Mouse (Mus musculus): ENCODE measurements around the gene Coa5. TPM values are rescaled to one million over a fixed set of nuclear protein-coding genes. Genes with fewer than 3 reads are reported as not detected.

The Coa5 gene
- polyA plus RNA-seq, 1 experiment, result 61.3 TPM

DNA sequence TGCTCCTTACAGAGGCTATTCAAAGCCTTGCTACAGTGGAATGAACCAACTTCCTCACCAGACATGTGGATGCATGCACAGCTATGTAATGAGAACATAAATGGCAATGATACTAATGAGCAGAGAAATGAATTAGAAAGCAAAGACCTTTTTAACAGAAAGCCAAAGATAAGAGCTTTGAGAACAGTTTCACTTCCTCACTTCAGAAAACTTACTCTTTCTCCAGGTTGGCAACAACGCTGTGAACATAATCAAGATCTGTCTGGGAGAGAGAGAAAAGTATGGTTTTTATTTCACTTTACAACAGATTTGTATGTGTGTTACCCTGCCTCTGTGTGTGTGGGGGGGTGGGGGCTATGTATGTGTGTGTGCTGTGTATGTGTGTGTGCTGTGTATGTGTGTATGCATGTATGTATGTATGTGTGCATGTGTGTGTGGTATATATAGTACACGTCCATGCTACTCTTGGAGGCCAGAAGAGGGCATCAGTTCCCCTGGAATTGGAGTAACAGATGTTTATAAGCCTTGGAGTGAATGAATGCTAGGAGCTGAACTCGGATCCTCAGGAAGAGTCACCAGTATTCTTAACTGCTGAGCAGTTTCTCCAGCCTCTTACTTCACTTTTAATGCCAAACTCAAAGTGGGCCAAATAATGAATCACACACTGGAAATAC is 36.6 kb upstream of the Coa5 start:
- Histone ChIP-seq H3K27ac (ENCODE audit: control insufficient read depth, insufficient read depth, low read length) (no peak overlapping the region), H3K4me3 (ENCODE audit: control insufficient read depth, insufficient read depth, low read length) (no peak overlapping the region), H3K27me3 (ENCODE audit: control insufficient read depth, insufficient read depth, low read length) (no peaks in the 10 kb centered on the region), H3K4me1 (replicated peaks; ENCODE audit: control insufficient read depth, insufficient read depth, low read length) (peaks cover 12% of the 10 kb centered on the region), H3K36me3 (ENCODE audit: control insufficient read depth, insufficient read depth, low read length) (peaks cover 21% of the 10 kb centered on the region)
- 83% methylated on average over 3 of the region's 3 CpGs for WGBS
- TF ChIP-seq POLR2A (IDR thresholded peaks at IDR 0.05; ENCODE audit: control insufficient read depth, extremely low read depth, insufficient read depth, low read length, poor library complexity) (no peak), CTCF (IDR thresholded peaks at IDR 0.05; ENCODE audit: borderline replicate concordance, control insufficient read depth, extremely low read depth, insufficient read depth, low read length, poor library complexity) (no peak)
- DNase-seq, result peak; percentile 10

DNA sequence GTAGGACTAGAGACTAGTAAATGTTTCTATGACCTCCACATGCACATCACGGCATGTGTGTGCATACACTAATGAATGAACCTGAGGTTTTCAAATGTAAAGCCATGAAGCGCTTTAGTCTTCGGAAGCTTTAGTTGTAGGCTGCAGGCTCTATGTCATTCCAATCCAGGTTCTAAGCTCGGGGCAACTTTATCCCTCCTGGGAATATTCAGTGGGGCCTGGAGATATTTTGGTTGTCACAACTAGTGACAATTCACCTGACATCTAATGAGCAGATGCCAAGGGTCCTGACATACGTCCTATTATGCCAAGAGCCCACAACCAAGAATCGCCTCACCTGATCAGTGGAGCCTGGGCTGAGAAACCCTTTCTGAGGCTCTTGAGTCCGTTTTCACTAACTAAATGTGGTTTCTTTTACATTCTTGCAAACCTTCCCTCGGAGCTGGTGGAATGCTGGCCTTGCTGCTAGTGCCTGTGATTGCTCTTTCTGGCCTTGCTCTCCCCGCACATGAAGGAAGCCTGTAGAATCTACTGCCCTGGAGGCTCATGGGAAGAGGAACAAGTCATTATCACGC is 35.1 kb upstream of the Coa5 start:
- H3K27me3 ChIP-seq (ENCODE audit: control insufficient read depth, insufficient read depth, low read length), result no peaks in the 10 kb centered on the region
- no peak for DNase-seq

DNA sequence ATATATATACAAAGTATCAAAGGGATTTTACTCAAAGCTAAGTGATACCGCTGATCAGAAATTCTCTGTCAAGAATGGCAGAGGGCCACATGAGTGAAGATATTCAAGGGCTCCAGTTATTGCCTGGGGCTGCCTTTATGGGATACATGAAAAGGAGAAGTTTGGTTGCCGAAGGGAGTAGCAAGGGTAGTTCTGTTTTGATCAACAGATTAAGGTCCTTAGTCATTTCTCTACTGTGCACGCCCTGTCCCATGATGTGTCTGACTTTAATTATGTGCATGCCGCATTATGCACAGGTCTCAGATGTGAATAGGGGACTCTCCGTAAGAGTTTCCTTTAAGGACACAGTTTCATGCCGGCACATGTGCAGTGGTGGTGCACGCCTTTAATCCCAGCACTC is 27.6 kb upstream of the Coa5 start:
- TF ChIP-seq CTCF (IDR thresholded peaks at IDR 0.05; ENCODE audit: borderline replicate concordance, control insufficient read depth, extremely low read depth, insufficient read depth, low read length, poor library complexity), result no peak
- no peak for TF ChIP-seq POLR2A (IDR thresholded peaks at IDR 0.05; ENCODE audit: control insufficient read depth, extremely low read depth, insufficient read depth, low read length, poor library complexity)
- WGBS, result 95% methylated on average over 7 of the region's 7 CpGs
- no peak for DNase-seq
- Histone ChIP-seq H3K4me1 (replicated peaks; ENCODE audit: control insufficient read depth, insufficient read depth, low read length) (no peaks in the 10 kb centered on the region), H3K4me3 (ENCODE audit: control insufficient read depth, insufficient read depth, low read length) (no peak overlapping the region), H3K27ac (ENCODE audit: control insufficient read depth, insufficient read depth, low read length) (no peak overlapping the region), H3K27me3 (ENCODE audit: control insufficient read depth, insufficient read depth, low read length) (no peaks in the 10 kb centered on the region), H3K36me3 (ENCODE audit: control insufficient read depth, insufficient read depth, low read length) (peaks cover 50% of the 10 kb centered on the region)

More for the DNA sequence above, 35.1 kb upstream of the Coa5 start:
- no peak overlapping the region for H3K4me3 ChIP-seq (ENCODE audit: control insufficient read depth, insufficient read depth, low read length)
- H3K27ac ChIP-seq (ENCODE audit: control insufficient read depth, insufficient read depth, low read length), result no peak overlapping the region
- peaks cover 7% of the 10 kb centered on the region for H3K4me1 ChIP-seq (replicated peaks; ENCODE audit: control insufficient read depth, insufficient read depth, low read length)
- WGBS, result 96% methylated on average over 10 of the region's 10 CpGs
- peaks cover 27% of the 10 kb centered on the region for H3K36me3 ChIP-seq (ENCODE audit: control insufficient read depth, insufficient read depth, low read length)
- TF ChIP-seq POLR2A (IDR thresholded peaks at IDR 0.05; ENCODE audit: control insufficient read depth, extremely low read depth, insufficient read depth, low read length, poor library complexity), result no peak

DNA sequence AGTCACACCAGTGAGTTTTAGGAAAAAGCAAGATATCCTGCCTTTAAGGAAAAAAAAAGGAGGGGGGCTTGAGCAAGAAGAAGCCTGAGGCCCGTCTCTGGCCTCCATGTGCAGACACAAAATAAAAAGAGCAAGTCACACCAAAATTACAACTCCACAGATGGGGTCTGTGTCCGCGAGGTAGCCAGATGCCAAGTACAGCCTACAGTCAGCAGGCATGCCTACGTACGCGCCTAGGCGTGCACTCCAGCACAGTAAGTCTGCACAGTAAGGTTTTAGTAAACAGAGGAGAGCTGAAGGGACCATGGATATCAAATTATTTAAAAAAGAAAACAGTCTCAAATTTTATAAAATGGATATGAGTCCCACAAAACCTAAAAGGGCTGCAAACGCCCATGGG is 21.4 kb upstream of the Coa5 start:
- WGBS, result 97% methylated on average over 8 of the region's 8 CpGs
- Histone ChIP-seq H3K4me3 (ENCODE audit: control insufficient read depth, insufficient read depth, low read length) (no peak overlapping the region), H3K27me3 (ENCODE audit: control insufficient read depth, insufficient read depth, low read length) (no peaks in the 10 kb centered on the region), H3K4me1 (replicated peaks; ENCODE audit: control insufficient read depth, insufficient read depth, low read length) (no peaks in the 10 kb centered on the region), H3K27ac (ENCODE audit: control insufficient read depth, insufficient read depth, low read length) (no peak overlapping the region), H3K36me3 (ENCODE audit: control insufficient read depth, insufficient read depth, low read length) (peaks cover 64% of the 10 kb centered on the region)
- no peak for DNase-seq
- no peak for TF ChIP-seq CTCF (IDR thresholded peaks at IDR 0.05; ENCODE audit: borderline replicate concordance, control insufficient read depth, extremely low read depth, insufficient read depth, low read length, poor library complexity)
- no peak for TF ChIP-seq POLR2A (IDR thresholded peaks at IDR 0.05; ENCODE audit: control insufficient read depth, extremely low read depth, insufficient read depth, low read length, poor library complexity)

DNA sequence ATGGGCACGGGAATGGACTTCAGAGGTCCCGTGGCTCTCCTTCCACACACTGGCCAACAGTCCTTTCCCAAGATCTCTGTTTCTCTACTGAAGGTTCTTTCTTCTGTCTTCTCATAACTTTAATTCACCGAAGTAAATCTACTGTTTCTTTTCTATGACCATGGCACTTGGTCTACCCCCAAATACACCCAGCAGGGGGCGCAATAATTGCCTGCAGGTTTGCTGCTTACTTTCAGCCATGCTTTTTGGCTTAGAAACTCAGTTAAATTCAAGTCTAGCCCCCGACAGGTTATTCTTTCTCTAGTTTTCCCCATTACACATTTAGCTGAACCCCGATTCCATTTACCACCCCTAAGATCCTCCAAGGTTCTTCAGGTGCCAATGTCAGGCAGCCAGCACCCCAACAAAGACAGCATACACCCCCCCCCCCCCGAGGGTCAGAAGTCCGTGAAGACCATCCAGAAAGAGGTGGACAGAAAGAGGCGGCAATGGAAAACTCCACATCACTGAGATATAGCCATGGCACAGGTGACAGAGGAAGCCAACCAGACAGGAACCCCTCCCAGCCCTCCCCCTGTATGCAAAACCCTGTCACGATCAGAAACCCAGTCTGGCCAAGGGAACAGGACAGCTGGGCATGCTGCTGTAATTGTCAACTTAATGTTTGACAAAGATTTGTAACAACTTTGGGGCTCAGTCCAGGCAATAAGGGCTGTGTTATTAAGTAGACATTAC is 18.6 kb upstream of the Coa5 start:
- peaks cover 69% of the 10 kb centered on the region for H3K36me3 ChIP-seq (ENCODE audit: control insufficient read depth, insufficient read depth, low read length)
- no peak overlapping the region for H3K4me3 ChIP-seq (ENCODE audit: control insufficient read depth, insufficient read depth, low read length)
- H3K27me3 ChIP-seq (ENCODE audit: control insufficient read depth, insufficient read depth, low read length), result no peaks in the 10 kb centered on the region
- TF ChIP-seq CTCF (IDR thresholded peaks at IDR 0.05; ENCODE audit: borderline replicate concordance, control insufficient read depth, extremely low read depth, insufficient read depth, low read length, poor library complexity) (no peak), POLR2A (IDR thresholded peaks at IDR 0.05; ENCODE audit: control insufficient read depth, extremely low read depth, insufficient read depth, low read length, poor library complexity) (no peak)
- DNase-seq, result peak; percentile 74
- H3K27ac ChIP-seq (ENCODE audit: control insufficient read depth, insufficient read depth, low read length), result no peak overlapping the region
- no peaks in the 10 kb centered on the region for H3K4me1 ChIP-seq (replicated peaks; ENCODE audit: control insufficient read depth, insufficient read depth, low read length)
- WGBS, result 86% methylated on average over 10 of the region's 10 CpGs

DNA sequence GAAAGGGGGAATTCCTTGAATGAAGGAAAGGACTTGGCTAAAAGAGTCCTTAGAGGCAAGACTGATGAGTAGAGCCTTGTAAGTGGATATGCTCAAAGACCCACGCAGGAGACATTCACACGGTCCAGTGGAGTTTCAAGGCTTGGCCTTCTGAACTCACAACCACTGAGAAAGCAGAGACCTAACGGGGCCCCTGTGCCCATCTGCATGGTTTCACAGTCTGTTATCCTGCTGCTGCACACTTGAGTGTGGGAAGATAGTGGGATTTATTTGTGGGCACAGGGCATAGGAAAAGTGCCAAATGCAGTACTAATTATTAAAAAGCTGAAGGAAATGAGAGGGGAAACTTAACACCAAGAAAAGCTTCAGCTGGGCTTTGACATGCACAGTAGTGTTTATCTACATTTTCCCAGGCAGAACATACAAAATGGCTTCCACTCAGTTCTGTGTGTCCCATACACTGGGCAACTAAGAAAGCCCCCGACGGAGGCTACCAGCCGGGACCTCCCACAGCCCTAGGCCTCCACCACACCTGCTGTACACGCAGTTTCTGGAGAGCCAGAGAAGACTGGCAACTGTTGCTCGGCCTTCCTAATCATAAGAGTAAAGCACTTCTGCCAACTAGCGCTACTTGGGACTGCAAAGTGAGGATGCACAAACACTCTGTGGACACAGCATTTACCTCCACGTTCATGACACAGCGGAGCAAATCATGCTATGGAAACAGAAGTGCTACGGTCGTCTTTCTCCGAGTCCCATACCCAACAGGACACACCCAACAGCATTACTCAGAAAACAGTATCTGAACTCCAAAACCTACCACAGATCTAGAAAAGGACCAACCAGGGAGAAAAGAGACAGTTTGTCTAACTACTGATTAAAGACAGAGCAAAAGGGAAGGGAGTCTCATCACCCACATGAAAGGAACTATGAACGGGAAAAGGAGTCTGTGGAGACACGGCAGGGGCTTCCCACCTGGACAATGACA is 13.2 kb upstream of the Coa5 start:
- TF ChIP-seq POLR2A (IDR thresholded peaks at IDR 0.05; ENCODE audit: control insufficient read depth, extremely low read depth, insufficient read depth, low read length, poor library complexity) (no peak), CTCF (IDR thresholded peaks at IDR 0.05; ENCODE audit: borderline replicate concordance, control insufficient read depth, extremely low read depth, insufficient read depth, low read length, poor library complexity) (no peak)
- Histone ChIP-seq H3K4me1 (replicated peaks; ENCODE audit: control insufficient read depth, insufficient read depth, low read length) (no peaks in the 10 kb centered on the region), H3K27ac (ENCODE audit: control insufficient read depth, insufficient read depth, low read length) (no peak overlapping the region), H3K4me3 (ENCODE audit: control insufficient read depth, insufficient read depth, low read length) (no peak overlapping the region), H3K36me3 (ENCODE audit: control insufficient read depth, insufficient read depth, low read length) (peaks cover 81% of the 10 kb centered on the region), H3K27me3 (ENCODE audit: control insufficient read depth, insufficient read depth, low read length) (no peaks in the 10 kb centered on the region)
- no peak for DNase-seq
- WGBS, result 96% methylated on average over 16 of the region's 16 CpGs

Measured in thymus, adult 2 months (tissue).